Mouse (Mus musculus): ENCODE data around the gene Adh4. TPM values are rescaled to one million over a fixed set of nuclear protein-coding genes. Genes with fewer than 3 reads are reported as not detected.

Gene Adh4
- polyA plus RNA-seq (2015; fragmentation: Illumina TruSeq; extraction: RNeasy Lipid Tissue Mini Kit (QIAGEN cat#74804); ENCODE audit: low read depth, low replicate concordance), result not detected

GRCm38 (mm10) chr3:138415121-138415690 is at the start of gene Adh4:
Gene Adh4, plus strand, starts transcription at chr3:138415466.

GRCm38 (mm10) chr3:138442612-138443464 is 27.6 kb downstream of the Adh4 start, which contains the start of gene Adh5:
Gene Adh5, plus strand, starts transcription at chr3:138443093.

Other genes with a start within 250 kb of the Adh4 start
- not detected for gene 4930579F01Rik, start 221.6 kb upstream of the Adh4 start, polyA plus RNA-seq (2015; fragmentation: Illumina TruSeq; extraction: RNeasy Lipid Tissue Mini Kit (QIAGEN cat#74804); ENCODE audit: low read depth, low replicate concordance)
- gene Adh7, start 197.7 kb upstream of the Adh4 start, polyA plus RNA-seq (2015; fragmentation: Illumina TruSeq; extraction: RNeasy Lipid Tissue Mini Kit (QIAGEN cat#74804); ENCODE audit: low read depth, low replicate concordance), result not detected
- 0.58 TPM for gene Adh1, start 154.5 kb upstream of the Adh4 start, polyA plus RNA-seq (2015; fragmentation: Illumina TruSeq; extraction: RNeasy Lipid Tissue Mini Kit (QIAGEN cat#74804); ENCODE audit: low read depth, low replicate concordance)
- not detected for gene Adh6a, start 102.2 kb upstream of the Adh4 start, polyA plus RNA-seq (2015; fragmentation: Illumina TruSeq; extraction: RNeasy Lipid Tissue Mini Kit (QIAGEN cat#74804); ENCODE audit: low read depth, low replicate concordance)
- not detected for gene Adh6b, start 73.7 kb upstream of the Adh4 start, polyA plus RNA-seq (2015; fragmentation: Illumina TruSeq; extraction: RNeasy Lipid Tissue Mini Kit (QIAGEN cat#74804); ENCODE audit: low read depth, low replicate concordance)
- gene Adh5, start 27.6 kb downstream of the Adh4 start, polyA plus RNA-seq (2015; fragmentation: Illumina TruSeq; extraction: RNeasy Lipid Tissue Mini Kit (QIAGEN cat#74804); ENCODE audit: low read depth, low replicate concordance), result 77.9 TPM
- 38.3 TPM for gene Metap1, start 74.0 kb downstream of the Adh4 start, polyA plus RNA-seq (2015; fragmentation: Illumina TruSeq; extraction: RNeasy Lipid Tissue Mini Kit (QIAGEN cat#74804); ENCODE audit: low read depth, low replicate concordance)
- gene Eif4e, start 110.7 kb downstream of the Adh4 start, polyA plus RNA-seq (2015; fragmentation: Illumina TruSeq; extraction: RNeasy Lipid Tissue Mini Kit (QIAGEN cat#74804); ENCODE audit: low read depth, low replicate concordance), result 247 TPM